ENCODE assay signal across 9 mouse cellular contexts in the genomic region with DNA sequence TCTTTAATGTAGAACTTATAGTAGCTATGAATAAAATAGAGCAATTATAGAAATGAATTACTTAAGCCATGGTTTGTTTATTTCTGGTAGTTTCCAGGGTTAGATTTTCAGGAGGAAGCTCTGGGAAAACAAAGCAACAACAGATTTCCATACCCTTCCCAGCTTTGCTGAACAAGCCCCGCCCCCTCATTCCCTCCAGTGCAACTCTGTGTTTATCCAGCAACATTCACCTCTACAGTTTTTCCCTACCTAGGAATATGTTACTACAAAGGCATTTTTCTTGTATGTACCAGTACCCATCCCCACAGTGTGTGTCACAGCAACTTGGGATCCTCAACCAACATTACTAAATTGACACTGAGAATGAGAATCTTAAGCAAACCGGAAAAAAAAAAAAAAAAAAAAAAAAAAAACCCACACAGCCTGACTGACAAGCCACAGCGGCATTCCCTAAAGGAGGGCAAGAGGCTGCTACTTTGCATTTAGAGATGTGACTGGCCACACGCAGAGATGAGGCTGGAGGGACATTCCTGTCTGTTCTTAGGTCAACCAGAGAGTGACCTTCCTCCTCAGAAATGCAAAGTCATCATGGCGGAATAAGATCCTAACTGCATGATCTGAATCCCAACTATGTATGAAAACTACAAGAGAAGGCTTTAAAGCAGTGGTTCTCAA.
DNase-seq lines count a peak whose midpoint lies in the region; ATAC-seq and TF ChIP-seq lines count a peak whose summit lies in the region.
"Had no signal": no experiment of that assay in that cellular context is flagged by ENCODE, and none has a peak within 500 bp of the region (broad histone marks: within the 10 kb centered on the region; RNA-seq: fewer than 3 reads in every experiment).

No protein-coding gene starts in this region.

- H3K36me3 ChIP-seq in lung, embryonic 16.5 days (ENCODE audit: control insufficient read depth, insufficient read depth, low read length): no peaks in the 10 kb centered on the region
- H3K36me3 ChIP-seq in embryonic facial prominence, embryonic 10.5 days (replicated peaks): no peaks in the 10 kb centered on the region
- H3K36me3 ChIP-seq in hindbrain, postnatal 0 days (ENCODE audit: insufficient read depth, low read length): no peaks in the 10 kb centered on the region

- no peak overlapping the region for H3K9ac ChIP-seq in lung, embryonic 16.5 days (ENCODE audit: low read length)
- H3K9ac ChIP-seq in hindbrain, postnatal 0 days (replicated peaks; ENCODE audit: low read length): no peak overlapping the region
- H3K9ac ChIP-seq: liver, embryonic 14.5 days had no signal

- no peaks in the 10 kb centered on the region for H3K27me3 ChIP-seq in lung, embryonic 16.5 days (ENCODE audit: control insufficient read depth, insufficient read depth, low read depth, low read length)
- no peaks in the 10 kb centered on the region for H3K27me3 ChIP-seq in embryonic facial prominence, embryonic 10.5 days (replicated peaks; ENCODE audit: low read depth, poor library complexity, severe bottlenecking)
- H3K27me3 ChIP-seq in hindbrain, postnatal 0 days (ENCODE audit: insufficient read depth, low read length): no peaks in the 10 kb centered on the region

- DNase-seq in lung, adult 2 months: no peak
- peak; percentile 30 for DNase-seq in embryonic facial prominence, embryonic 10.5 days (ENCODE audit: low spot score)
- peak; percentile 26 for DNase-seq in hindbrain, postnatal 0 days (ENCODE audit: low spot score)
- peak; percentile 55 for DNase-seq in retina, postnatal 1 day
- no peak for DNase-seq in left cerebral cortex, postnatal 10 days (ENCODE audit: extremely low spot score in 1 of 2, low spot score in 2 of 2)
- no peak for DNase-seq in adrenal gland, postnatal 4 days (ENCODE audit: low spot score in 2 of 2)
- DNase-seq: kidney, adult 11 months had no signal

- H3K4me2 ChIP-seq in lung, embryonic 16.5 days (ENCODE audit: low read depth, low read length): no peak overlapping the region
- H3K4me2 ChIP-seq in hindbrain, postnatal 0 days (ENCODE audit: low read depth, low read length): peak overlapping the region; percentile 42; the same call in 1 of the 2 replicates

- WGBS in lung, embryonic 16.5 days: 19% methylated on average over 5 of the region's 5 CpGs
- 42% methylated on average over 5 of the region's 5 CpGs for WGBS in lung, adult 2 months
- 7% methylated on average over 5 of the region's 5 CpGs for WGBS in embryonic facial prominence, embryonic 10.5 days
- WGBS in hindbrain, postnatal 0 days: 14% methylated on average over 5 of the region's 5 CpGs

- peak overlapping the region; percentile 37; the same call in 1 of the 2 replicates for H3K27ac ChIP-seq in lung, embryonic 16.5 days (ENCODE audit: low read length)
- H3K27ac ChIP-seq in embryonic facial prominence, embryonic 10.5 days (replicated peaks): peak overlapping the region; percentile 69
- H3K27ac ChIP-seq in hindbrain, postnatal 0 days: no peak overlapping the region
- H3K27ac ChIP-seq: liver, embryonic 14.5 days had no signal

- TF ChIP-seq CTCF in lung, adult 2 months (IDR thresholded peaks at IDR 0.05; ENCODE audit: insufficient read depth, low read length): no peak
- no peak for TF ChIP-seq CTCF in hindbrain, postnatal 0 days (IDR thresholded peaks at IDR 0.05; ENCODE audit: low read depth)

- intact Hi-C loops in left cerebral cortex, postnatal 10 days (cut with DNase I): loop anchor here (10.0 kb wide), 2 partner anchors 135 to 205 kb away; a partner anchor contains a TSS

- no peak overlapping the region for H3K4me3 ChIP-seq in lung, embryonic 16.5 days (ENCODE audit: low read length)
- no peak overlapping the region for H3K4me3 ChIP-seq in lung, adult 2 months (replicated peaks; ENCODE audit: extremely low read depth, low read depth, low read length)
- peak overlapping the region; percentile 36 for H3K4me3 ChIP-seq in embryonic facial prominence, embryonic 10.5 days
- H3K4me3 ChIP-seq in hindbrain, postnatal 0 days (ENCODE audit: low read length): no peak overlapping the region

- peaks cover 7% of the 10 kb centered on the region; the same call in 1 of the 2 replicates for H3K4me1 ChIP-seq in lung, embryonic 16.5 days (replicated peaks; ENCODE audit: control insufficient read depth, insufficient read depth, low read length)
- peaks cover 4% of the 10 kb centered on the region for H3K4me1 ChIP-seq in lung, adult 2 months (ENCODE audit: control insufficient read depth, insufficient read depth, low read length)
- peaks cover 23% of the 10 kb centered on the region for H3K4me1 ChIP-seq in embryonic facial prominence, embryonic 10.5 days
- no peaks in the 10 kb centered on the region for H3K4me1 ChIP-seq in hindbrain, postnatal 0 days (ENCODE audit: insufficient read depth, low read length)

- TF ChIP-seq POLR2A in lung, adult 2 months (IDR thresholded peaks at IDR 0.05; ENCODE audit: borderline replicate concordance, extremely low read depth, low read depth, low read length): no peak

- ATAC-seq in lung, embryonic 16.5 days (ENCODE audit: low read depth): no peak
- ATAC-seq in hindbrain, postnatal 0 days: no peak

- H3K9me3 ChIP-seq in lung, embryonic 16.5 days (ENCODE audit: control insufficient read depth, low read length): no peaks in the 10 kb centered on the region
- no peaks in the 10 kb centered on the region for H3K9me3 ChIP-seq in embryonic facial prominence, embryonic 10.5 days
- H3K9me3 ChIP-seq in hindbrain, postnatal 0 days (ENCODE audit: low read length): no peaks in the 10 kb centered on the region

Comparison
In these comparisons a context has a peak if more than half of its experiments do, and no peak if none do; other contexts are left out.
1. DNase-seq: peak in embryonic facial prominence, embryonic 10.5 days (single experiment), hindbrain, postnatal 0 days (single experiment) and retina, postnatal 1 day (single experiment); none in lung, adult 2 months (single experiment), left cerebral cortex, postnatal 10 days (0 of 2) and adrenal gland, postnatal 4 days (0 of 2).